Comparison of ENCODE assay signal across 9 mouse cellular contexts in genomic region chr19:60611525-60612215, GRCm38 (mm10). TPM values are rescaled to one million over a fixed set of nuclear protein-coding genes. Genes with fewer than 3 reads are reported as not detected.
DNase-seq lines count a peak whose midpoint lies in the region; TF ChIP-seq lines count a peak whose summit lies in the region.
"Had no signal": no experiment of that assay in that cellular context is flagged by ENCODE, and none has a peak within 500 bp of the region (broad histone marks: within the 10 kb centered on the region; RNA-seq: fewer than 3 reads in every experiment).

No protein-coding gene starts in this region.

- no peak overlapping the region for H3K27ac ChIP-seq in layer of hippocampus, adult 2 months
- H3K27ac ChIP-seq: heart, embryonic 13.5 days had no signal

- no peak overlapping the region for H3K4me3 ChIP-seq in layer of hippocampus, adult 2 months
- H3K4me3 ChIP-seq: heart, embryonic 13.5 days had no signal

- peak; percentile 78 for TF ChIP-seq CTCF in layer of hippocampus, adult 2 months (conservative IDR thresholded peaks at IDR 0.05)

- DNase-seq in cerebellum, adult 18-20 months, result peak; percentile 11 to 24
- DNase-seq in cerebellum, adult 8-10 months, result no peak
- DNase-seq in layer of hippocampus, adult 2 months (ENCODE audit: low spot score in 2 of 2), result no peak
- no peak for DNase-seq in layer of hippocampus, postnatal 14 days (ENCODE audit: low spot score in 2 of 2)
- DNase-seq in R1 (ENCODE audit: low read depth, low spot score), result peak; percentile 42
- peak; percentile 9 for DNase-seq in induced T-regulatory cell, adult 2 months (ENCODE audit: low read depth)
- DNase-seq in retina, postnatal 7 days (ENCODE audit: low read depth, low spot score), result peak; percentile 11
- no peak for DNase-seq in left cerebral cortex, adult 8-10 months (ENCODE audit: low spot score in 2 of 2)

RNA-seq across cellular contexts. Expression of gene Cacul1, which starts 30.8 kb away (rescaled TPM):
- total RNA-seq in layer of hippocampus, adult 2 months (2021), result 10 to 100 TPM; 48.9 to 51.9 TPM
- 10 to 100 TPM; 47.0 to 47.3 TPM for total RNA-seq in layer of hippocampus, postnatal 14 days (2021)
- total RNA-seq in left cerebral cortex, adult 8-10 months (2022), result 10 to 100 TPM; 48.3 to 55.0 (median 51.5) TPM

Comparison
In these comparisons a context has a peak if more than half of its experiments do, and no peak if none do; other contexts are left out.
1. DNase-seq: peak in cerebellum, adult 18-20 months (2 of 2), R1 (single experiment), induced T-regulatory cell, adult 2 months (single experiment) and retina, postnatal 7 days (single experiment); none in cerebellum, adult 8-10 months (single experiment), layer of hippocampus, adult 2 months (0 of 2), layer of hippocampus, postnatal 14 days (0 of 2) and left cerebral cortex, adult 8-10 months (0 of 2).